Mouse (Mus musculus): ENCODE results near the gene Isca2.

The Isca2 gene

DNA sequence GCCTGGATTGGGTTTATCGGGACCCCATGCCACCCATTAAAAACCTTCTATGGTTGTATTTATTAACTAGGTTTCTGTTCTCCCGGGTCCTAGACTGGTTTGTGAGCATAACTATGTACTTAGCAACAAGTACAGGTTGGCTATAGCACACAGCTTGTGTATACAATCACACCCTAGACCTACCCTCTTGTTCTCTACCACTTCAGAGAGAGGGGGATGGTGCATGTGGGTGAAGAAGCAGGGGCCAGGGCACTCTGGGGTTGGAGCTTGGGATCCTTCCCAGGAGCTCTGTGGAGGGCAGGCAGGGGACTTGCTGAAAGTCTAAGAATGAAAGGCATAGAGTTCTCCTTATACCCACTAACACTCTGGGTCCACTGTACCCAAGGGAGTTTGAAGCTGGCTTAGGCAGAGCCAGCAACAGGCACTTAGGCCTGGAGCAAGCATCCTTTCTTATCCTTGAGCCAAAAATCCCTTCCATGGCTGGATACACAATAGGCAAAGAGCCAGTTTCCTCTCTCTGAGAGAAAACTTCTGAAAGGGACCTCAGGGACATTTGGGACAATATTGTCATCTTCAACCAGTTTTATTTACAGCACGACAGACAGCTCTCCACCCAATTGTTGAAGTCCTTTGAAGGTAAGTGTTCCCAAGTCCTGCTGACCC lies 41.7 kb downstream of the Isca2 start:
- DNase-seq (ENCODE audit: extremely low spot score): no peak

- no peak for DNase-seq (ENCODE audit: extremely low spot score)
Measured at GRCm38 (mm10) chr12:84818496-84818895, 45.4 kb downstream of the Isca2 start.

- no peak for DNase-seq (ENCODE audit: extremely low spot score)
Measured at GRCm38 (mm10) chr12:84819236-84820168, 46.5 kb downstream of the Isca2 start.

GRCm38 (mm10) chr12:84823601-84824000 lies 50.5 kb downstream of the Isca2 start:
- no peak for DNase-seq (ENCODE audit: extremely low spot score)

DNA sequence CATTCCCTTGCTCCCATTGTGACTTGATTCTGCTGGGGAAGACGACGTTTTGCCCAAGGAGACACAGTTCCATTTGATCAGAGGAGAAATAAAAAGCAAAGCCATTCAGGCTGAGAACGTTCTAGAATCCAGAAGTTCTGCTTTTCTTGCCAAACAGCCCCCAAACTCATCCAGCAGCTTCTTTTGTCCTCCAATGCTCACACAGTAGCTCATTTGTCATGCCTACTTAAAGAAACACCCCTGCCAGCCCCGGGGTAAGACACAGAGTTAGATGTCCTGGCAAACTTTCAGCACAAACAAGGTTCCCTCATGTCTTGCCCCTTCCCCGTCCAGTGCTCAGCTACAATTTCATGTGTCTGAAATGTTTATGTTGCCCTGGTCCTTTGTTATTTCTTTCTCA lies 51.2 kb downstream of the Isca2 start:
- DNase-seq (ENCODE audit: extremely low spot score): no peak

Data from embryo, embryonic 9.5 days (tissue).